Mouse (Mus musculus) myocyte (in vitro differentiated cells): ENCODE measurements around the gene Slc24a3.

Experiments
- CEBPB ChIP-seq: IDR thresholded peaks from 2 replicates; pipeline ENCODE4 v1.6.1; 2011; ENCODE audit warnings: mild to moderate bottlenecking, moderate library complexity; ENCODE audit not compliant: poor library complexity, insufficient read depth, severe bottlenecking
- E2F4 ChIP-seq: IDR thresholded peaks from one replicate; pipeline ENCODE4 v1.6.1; 2011; ENCODE audit warnings: mild to moderate bottlenecking, control low read depth, moderate library complexity; ENCODE audit not compliant: insufficient read depth
- MAX ChIP-seq: IDR thresholded peaks from one replicate; pipeline ENCODE4 v1.6.1; 2011; ENCODE audit warnings: low read depth, mild to moderate bottlenecking, control low read depth
- MYOD1 ChIP-seq, 3 experiments: IDR thresholded peaks; one replicate each; pipeline ENCODE4 v1.6.1; 2011; ENCODE audit warnings: control low read depth in 2 of 3, low read depth in 2 of 3, mild to moderate bottlenecking in 2 of 3, moderate library complexity in 1 of 3; ENCODE audit not compliant: insufficient read length in 2 of 3, control insufficient read depth in 1 of 3
- MYOG ChIP-seq, 3 experiments: IDR thresholded peaks; one replicate each; pipeline ENCODE4 v1.6.1; 2011; ENCODE audit warnings: control low read depth in 2 of 3, low read depth in 2 of 3, mild to moderate bottlenecking in 2 of 3; ENCODE audit not compliant: insufficient read length in 2 of 3, control insufficient read depth in 1 of 3, insufficient read depth in 1 of 3
- POLR2A ChIP-seq: IDR thresholded peaks from one replicate; pipeline ENCODE4 v1.6.1; 2011; ENCODE audit warnings: low read depth, mild to moderate bottlenecking, control low read depth, moderate library complexity; ENCODE audit not compliant: insufficient read length
- POLR2AphosphoS2 ChIP-seq: IDR thresholded peaks from one replicate; pipeline ENCODE4 v1.6.1; 2011; ENCODE audit warnings: low read depth, control low read depth; ENCODE audit not compliant: insufficient read length
- REST ChIP-seq: IDR thresholded peaks from one replicate; pipeline ENCODE4 v1.6.1; 2011; ENCODE audit warnings: mild to moderate bottlenecking, control low read depth, moderate library complexity; ENCODE audit not compliant: insufficient read depth, insufficient read length
- SRF ChIP-seq: IDR thresholded peaks from one replicate; pipeline ENCODE4 v1.6.1; 2011; ENCODE audit warnings: low read depth; ENCODE audit not compliant: control insufficient read depth, insufficient read length
- TCF12 ChIP-seq: IDR thresholded peaks from one replicate; pipeline ENCODE4 v1.6.1; 2011; ENCODE audit warnings: mild to moderate bottlenecking, control low read depth; ENCODE audit not compliant: poor library complexity, insufficient read depth, severe bottlenecking
- TCF3 ChIP-seq: IDR thresholded peaks from one replicate; pipeline ENCODE4 v1.6.1; 2011; ENCODE audit warnings: low read depth, control low read depth; ENCODE audit not compliant: insufficient read length
- USF1 ChIP-seq: IDR thresholded peaks from one replicate; pipeline ENCODE4 v1.6.1; 2011; ENCODE audit warnings: low read depth, mild to moderate bottlenecking, control low read depth, moderate library complexity

- no peak for TF ChIP-seq POLR2A
- no peak for TF ChIP-seq E2F4
- TF ChIP-seq USF1 = no peak
- no peak for TF ChIP-seq TCF12
- no peak for TF ChIP-seq MAX
- TF ChIP-seq TCF3 = no peak
- no peak for TF ChIP-seq MYOD1 (IDR thresholded peaks at IDR 0.05; ENCODE audit: control insufficient read depth in 1 of 3, insufficient read length in 2 of 3, low read depth in 2 of 3)
- TF ChIP-seq POLR2AphosphoS2 = no peak
- TF ChIP-seq MYOG (IDR thresholded peaks at IDR 0.05; ENCODE audit: control insufficient read depth in 1 of 3, insufficient read depth in 1 of 3, insufficient read length in 2 of 3, low read depth in 2 of 3) = no peak
- TF ChIP-seq CEBPB = no peak
- TF ChIP-seq SRF = no peak
- no peak for TF ChIP-seq REST
Observed at GRCm38 (mm10) chr2:145530941-145531353, 363.4 kb downstream of the Slc24a3 start.
